Mouse (Mus musculus) spleen, postnatal 4 days (tissue): ENCODE measurements at regions not wholly inside any gene's neighbourhood (a gene's known extent, or its start where the extent isn't known, plus 50 kb on each side); places are given as distances from the start of the nearest gene placed in this dataset.
A peak's percentile ranks its signal among the peaks of the same experiment; 100 is the strongest.
"Not testable (repeated sequence)": the region's sequence is repeated elsewhere in the genome, so short reads cannot be mapped to it uniquely, and the experiment has no call there.

Experiments used
- DNase-seq, 2 experiments: peaks; one replicate each; pipeline ENCODE4 v3.0.0; 2022; ENCODE audit warnings: low spot score in 2 of 2

DNA sequence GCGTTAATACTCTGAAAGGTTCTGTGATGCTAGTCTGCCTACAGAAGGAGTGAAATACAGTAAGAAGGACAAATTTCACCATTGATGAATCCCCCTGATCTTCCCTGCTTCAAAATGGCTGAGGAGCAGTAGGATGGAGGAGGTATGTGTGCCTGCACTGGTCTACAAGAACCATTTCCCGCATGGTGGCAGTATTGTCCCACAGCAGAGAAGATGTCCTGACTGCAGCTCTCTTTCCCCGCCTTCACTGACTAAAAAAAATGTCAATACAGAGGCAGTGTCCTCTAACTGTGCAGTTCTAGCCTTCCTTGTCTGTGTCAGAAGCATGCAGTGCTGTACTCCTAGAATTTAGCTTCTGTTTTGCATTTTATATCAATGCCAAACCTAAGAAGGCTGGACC, 174.6 kb upstream of the Olfr1324 start:
- DNase-seq, result peak in 1 of 2 experiments; percentile 94

DNA sequence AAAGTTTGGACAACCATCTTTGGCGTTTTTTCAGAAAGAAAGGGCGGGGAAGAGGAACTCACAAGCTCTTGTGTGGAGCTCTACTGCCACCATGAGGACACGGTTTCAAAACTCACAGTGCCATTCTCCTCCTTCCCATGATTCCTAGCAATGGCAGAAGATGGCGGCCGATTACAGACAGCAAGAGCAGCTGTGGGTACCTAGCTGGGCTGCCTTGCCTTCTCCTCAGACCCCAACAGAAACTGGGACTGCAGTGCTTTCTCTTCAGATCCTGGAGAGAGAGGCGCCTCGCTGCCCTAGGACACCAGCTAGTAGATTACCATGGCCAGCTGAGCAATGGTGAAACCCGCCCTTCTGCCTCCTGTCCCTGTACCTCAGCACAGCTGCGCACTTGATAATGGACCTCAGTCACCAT, 174.2 kb upstream of the Olfr1324 start:
- peak in 1 of 2 experiments; percentile 70 for DNase-seq

DNA sequence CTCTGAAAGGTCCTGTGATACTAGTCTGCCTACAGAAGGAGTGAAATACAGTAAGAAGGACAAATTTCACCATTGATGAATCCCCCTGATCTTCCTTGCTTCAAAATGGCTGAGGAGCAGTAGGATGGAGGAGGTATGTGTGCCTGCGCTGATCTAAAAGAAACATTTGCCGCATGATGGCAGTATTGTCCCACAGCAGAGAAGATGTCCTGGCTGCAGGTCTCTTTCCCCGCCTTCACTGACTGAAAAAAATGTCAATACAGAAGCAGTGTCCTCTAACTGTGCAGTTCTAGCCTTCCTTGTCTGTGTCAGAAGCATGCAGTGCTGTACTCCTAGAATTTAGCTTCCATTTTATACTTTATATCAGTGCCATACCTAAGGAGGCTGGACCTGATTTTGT, 172.0 kb upstream of the Olfr1324 start:
- peak in 1 of 2 experiments; percentile 87 for DNase-seq

DNA sequence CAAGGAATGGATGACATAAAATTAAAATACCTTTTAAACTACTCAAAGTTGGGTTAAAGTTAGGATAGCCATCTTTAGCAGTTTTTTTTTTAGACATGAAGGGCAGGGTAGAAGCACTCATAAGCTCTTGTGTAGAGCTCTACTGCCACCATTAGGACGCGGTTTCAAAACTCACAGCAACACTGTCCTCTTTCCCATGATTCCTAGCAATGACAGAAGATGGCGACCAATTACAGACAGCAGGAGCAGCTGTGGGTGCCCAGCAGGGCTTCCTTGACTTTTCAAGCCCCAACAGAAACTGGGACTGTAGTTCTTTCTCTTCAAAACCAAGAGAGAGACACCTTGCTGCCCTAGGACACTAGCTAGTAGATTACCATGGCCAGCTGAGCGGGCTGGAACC, 171.5 kb upstream of the Olfr1324 start:
- DNase-seq, result peak in 1 of 2 experiments; percentile 80

DNA sequence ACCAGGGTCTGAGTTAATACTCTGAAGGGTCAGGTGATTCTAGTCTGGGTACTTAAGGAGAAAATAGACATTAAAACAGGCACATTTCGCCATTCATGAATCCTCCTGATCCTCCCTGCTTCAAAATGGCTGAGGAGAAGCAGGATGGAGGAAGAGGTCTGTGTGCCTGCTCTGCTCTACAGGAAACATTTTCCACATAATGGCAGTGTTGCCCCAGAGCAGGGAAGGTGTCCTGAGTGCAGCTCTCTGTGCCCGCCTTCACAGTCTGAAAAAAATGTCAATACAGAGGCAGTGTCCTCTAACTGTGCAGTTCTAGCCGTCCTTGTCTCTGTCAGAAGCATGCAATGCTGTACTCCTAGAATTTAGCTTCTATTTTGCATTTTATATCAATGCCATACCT, 169.3 kb upstream of the Olfr1324 start:
- not testable (repeated sequence) for DNase-seq

DNA sequence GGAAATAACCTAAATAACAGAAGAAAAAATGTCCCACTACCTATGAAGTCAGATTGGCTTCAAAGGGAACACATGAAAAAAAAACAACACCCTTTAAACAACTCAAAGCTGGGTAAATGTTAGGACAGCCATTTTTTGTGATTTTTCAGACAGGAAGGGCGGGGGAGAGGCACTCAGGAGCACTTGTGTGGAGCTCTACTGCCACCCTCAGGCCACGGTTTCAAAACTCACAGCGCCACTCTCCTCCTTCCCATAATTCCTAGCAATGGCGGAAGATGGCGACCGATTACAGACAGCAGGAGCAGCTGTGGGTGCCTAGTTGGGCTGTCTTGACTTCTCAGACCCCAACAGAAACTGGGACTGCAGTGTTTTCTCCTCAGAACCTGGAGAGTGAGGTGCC, 168.8 kb upstream of the Olfr1324 start:
- peak in 1 of 2 experiments; percentile 80 for DNase-seq

DNA sequence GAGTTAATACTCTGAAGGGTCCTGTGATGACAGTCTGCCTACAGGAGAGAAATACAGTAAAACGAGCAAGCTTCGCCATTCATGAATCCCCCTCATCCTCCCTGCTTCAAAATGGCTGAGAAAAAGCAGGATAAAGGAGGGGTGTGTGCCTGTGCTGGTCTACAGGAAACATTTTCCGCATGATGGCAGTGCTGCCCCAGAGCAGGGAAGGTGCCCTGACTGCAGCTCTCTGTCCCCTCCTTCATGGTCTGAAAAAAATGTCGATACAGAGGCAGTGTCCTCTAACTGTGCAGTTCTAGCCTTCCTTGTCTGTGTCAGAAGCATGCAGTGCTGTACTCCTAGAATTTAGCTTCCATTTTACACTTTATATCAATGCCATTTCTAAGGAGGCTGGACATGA, 166.7 kb upstream of the Olfr1324 start:
- not testable (repeated sequence) for DNase-seq

DNA sequence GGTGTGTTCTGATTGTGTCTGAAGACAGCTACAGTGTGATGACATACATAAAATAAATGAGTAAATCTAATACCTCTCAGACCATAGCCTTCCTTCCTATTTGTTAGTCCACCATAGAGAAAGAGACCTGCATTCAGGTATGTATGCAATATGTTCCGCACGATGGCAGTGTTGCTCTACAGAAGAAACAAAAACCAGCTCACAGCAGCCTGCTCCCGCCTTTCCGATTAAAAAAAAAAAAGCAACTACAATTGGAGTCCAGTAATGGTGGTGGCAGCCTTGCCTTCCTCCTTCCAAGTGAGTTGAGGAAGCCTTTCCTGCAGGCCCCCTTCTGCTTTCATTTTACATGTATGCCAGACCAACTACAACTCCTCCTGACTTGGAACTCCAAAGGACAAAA, 163.2 kb upstream of the Olfr1324 start:
- no peak for DNase-seq

DNA sequence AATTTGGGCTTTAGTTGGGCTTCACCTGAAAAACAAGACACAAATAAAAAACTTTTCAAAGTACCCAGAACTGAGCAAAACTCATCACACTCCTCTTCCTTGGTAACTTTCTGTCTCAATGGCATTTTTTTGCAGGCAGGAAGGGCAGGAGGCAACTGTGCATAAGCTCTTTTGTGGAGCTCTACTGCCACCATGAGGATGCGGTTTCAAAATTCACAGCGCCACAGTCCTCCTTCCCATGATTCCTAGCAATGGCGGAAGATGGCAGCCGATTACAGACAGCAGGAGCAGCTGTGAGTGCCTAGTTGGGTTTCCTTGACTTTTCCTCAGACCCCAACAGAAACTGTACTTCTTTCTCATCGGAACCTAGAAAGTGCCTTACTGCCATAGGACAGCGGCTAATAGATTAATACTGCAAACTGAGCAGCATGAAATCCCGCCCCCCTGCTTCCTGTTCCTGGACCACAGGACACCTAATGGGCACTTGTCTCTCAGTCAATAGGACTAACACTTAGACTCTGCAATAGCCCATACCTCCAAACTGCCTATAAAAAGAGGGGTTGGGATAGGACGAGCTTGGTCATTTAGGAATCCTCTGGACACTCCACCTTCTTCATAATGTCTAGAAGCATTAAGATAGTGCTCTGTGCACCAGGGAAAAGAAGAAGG, 162.5 kb upstream of the Olfr1324 start:
- DNase-seq, result no peak

DNA sequence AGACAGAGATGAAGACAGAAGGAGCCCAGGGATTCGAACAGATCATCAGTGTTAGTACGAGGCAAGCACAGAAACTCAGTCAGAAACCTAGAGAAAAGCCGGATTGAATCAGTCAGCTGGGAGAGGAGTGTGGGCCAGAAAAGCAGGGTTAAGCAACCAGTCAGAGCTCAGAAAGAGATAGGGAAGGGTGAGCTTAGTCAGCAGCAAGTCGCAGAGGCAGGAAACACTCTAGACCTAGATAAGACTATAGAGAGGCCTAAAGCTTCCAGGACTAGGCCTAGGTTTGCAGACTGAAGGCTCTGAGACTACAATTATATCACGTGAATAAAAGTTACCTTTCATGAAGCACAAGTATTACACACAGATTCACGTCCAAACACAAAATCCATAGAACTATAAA, 160.6 kb upstream of the Olfr1324 start:
- DNase-seq, result no peak

DNA sequence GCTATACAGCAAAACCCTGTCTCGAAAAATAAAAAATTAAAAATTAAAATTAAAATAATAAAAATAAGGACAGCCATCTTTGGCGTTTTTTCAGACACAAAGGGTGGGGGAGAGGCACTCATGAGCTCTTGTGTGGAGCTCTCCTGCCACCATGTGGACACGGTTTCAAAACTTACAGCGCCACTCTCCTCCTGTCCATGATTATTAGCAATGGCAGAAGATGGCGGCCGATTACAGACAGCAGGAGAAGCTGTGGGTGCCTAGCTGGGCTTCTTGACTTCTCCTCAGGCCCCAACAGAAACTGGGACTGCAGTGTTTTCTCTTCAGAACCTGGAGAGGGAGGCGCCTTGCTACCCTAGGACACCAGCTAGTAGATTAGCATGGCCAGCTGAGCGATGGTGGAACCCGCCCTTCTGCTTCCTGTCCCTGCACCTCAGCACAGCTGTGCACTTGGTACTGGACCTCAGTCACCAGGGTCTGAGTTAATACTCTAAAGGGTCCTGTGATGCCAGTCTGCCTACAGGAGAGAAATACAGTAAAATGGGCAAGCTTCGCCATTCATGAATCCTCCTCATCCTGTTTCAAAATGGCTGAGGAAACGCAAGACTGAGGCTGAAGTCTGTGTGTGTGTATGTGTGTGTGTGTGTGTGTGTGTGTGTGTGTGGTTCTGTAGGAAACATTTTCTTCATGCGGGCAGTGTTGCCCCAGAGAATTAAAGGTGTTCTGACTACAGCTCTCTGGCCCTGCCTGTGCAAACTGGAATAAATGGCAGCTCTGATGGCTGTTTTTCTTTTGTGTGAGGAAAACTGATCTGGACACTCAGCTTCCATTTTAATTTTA, 155.7 kb upstream of the Olfr1324 start:
- DNase-seq, result peak in 1 of 2 experiments; percentile 77

DNA sequence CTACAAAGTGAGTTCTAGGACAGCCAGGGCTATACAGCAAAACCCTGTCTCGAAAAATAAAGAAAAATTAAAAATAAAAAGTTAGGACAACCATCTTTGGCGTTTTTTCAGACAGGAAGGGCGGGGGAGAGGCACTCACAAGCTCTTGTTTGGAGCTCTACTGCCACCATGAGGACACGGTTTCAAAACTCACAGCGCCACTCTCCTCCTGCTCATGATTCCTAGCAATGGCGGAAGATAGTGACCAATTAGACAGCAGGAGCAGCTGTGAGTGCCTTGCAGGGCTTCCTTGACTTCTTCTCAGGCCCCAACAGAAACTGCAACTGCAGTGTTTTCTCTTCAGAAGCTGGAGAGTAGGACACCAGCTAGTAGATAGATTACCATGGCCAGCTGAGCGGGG, 151.9 kb upstream of the Olfr1324 start:
- peak in 1 of 2 experiments; percentile 81 for DNase-seq

DNA sequence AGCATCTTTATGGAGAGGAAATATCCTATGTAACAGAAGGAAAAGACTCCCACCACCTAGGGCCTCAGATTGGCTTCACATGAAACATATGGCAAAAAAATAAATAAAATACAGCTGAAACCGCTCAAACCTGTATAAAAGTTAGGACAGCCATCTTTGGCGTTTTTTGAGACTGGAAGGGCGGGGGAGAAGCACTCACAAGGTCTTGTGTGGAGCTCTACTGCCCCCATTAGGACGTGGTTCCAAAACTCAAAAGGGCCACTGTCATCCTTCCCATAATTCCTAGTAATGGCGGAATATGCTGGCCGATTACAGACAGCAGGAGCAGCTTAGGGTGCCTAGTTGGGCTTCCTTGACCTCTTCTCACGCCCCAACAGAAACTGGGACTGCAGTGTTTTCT, 148.5 kb upstream of the Olfr1324 start:
- DNase-seq, result peak in 1 of 2 experiments; percentile 83

DNA sequence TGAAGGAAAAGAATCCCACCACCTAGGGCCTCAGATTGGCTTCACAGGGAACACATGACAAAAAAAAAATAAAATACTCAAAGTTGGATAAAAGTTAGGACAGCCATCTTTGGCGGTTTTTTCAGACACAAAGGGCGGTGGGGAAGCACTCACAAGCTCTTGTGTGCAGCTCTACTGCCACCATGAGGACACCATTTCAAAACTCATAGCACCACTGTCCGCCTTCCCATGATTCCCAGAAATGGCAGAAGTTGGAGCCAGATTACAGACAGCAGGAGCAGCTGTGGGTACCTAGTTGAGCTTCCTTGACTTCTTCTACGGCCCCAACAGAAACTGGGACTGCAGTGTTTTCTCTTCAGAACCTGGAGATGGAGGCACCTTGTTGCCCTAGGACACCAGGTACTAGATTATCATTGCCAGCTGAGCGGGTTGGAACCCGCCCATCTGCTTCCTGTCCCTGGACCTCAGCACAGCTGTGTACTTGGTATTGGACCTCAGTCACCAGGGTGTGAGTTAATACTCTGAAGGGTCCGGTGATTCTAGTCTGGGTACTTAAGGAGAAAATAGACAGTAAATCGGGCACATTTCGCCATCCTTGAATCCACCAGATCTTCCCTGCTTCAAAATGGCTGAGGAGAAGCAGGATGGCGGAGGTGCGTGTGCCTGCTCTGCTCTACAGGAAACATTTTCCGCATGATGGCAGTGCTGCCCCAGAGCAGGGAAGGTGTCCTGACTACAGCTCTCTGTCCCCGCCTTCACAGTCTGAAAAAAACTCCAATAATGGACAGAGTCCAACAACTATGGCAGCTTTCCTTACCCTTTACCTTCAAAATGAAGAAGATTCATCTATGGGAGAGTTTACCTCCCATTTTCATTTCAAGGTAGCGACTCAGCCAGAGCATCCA, 144.1 kb upstream of the Olfr1324 start:
- peak in 1 of 2 experiments; percentile 70 for DNase-seq

DNA sequence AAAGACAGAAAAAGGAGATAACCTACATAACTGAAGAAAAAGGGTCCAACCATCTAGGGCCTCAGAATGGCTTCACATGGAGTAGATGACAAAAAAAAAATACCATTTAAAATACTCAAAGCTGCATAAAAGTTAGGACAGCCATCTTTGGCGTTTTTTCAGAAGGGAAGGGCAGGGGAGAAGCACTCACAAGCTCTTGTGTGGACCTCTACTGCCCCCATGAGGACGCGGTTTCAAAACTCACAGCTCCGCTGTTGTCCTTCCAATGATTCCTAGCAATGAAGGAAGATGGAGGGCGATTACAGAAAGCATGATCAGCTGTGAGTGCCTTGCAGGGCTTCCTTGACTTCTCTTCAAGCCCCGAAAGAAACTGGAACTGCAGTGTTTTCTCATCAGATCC, 140.8 kb upstream of the Olfr1324 start:
- peak in 1 of 2 experiments; percentile 72 for DNase-seq

DNA sequence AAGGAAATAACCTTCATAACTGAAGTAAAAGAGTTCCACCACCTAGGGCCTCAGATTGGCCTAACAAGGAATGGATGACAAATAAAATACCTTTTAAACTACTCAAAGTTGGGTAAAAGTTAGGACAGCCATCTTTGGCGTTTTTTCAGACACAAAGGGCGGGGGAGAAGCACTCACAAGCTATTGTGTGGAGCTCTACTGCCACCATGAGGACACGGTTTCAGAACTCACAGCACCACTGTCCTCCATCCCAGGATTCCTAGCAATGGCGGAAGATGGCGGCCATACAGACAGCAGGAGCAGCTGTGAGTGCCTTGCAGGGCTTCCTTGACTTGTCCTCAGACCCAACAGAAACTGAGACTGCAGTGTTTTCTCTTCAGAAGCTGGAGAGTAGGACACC, 138.0 kb upstream of the Olfr1324 start:
- DNase-seq, result peak in 1 of 2 experiments; percentile 93

DNA sequence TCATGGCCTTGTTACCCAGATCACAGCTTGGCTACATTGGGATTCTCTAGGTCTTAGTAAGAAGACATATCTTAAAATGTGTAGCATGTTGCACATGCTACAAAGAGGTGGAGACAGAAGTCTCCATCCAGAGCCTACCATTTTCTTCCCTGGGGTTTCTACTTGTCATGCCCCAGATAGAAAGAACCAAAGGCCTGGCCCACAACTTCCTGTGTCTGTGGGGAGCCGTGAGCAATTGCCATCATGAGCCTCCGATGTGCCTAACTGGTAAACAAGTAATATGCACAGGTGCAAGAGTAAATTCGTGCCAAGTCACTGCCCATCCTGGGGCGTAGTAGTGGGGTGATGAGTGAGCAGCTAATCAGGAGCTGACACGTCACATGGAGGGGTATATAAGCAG, 136.7 kb upstream of the Olfr1324 start:
- not testable (repeated sequence) for DNase-seq

DNA sequence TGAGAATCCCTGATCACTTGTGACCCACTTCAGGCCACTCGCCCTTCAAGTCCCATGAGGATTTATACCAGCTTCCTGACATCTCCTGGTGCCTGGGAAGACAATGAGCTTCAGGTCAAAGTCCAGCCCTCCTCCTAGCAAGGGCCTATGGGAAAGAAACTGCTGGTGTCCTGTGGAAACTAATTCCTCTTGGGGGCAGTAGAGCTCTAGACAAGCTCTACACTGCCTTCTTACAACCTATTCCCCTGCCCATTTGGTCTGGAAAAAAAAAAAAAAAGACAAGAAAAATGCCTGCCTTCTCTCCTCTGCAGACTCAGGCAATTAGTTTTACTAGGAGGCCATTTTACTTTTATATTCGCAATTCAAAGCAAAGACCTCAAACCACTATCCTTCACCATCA, 132.6 kb upstream of the Olfr1324 start:
- no peak for DNase-seq

DNA sequence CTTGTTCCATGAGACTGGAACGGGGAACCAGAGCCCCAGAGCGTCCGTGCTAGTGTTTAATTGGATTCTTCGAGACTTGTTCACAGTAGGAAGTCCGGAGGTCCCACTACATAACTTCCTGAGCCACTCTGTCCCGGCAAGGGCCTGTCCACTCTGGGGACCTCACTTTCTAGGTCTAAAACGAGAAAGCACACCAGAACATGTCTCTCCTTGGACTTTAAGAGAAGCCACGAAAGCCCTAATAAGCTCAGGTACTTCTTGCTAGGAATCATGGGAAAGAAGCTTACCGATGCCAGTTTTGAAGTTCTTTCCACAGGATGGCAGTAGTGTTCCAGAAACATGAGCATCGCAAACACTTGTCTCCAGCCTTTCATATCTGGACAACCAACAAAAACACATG, 122.0 kb upstream of the Olfr1324 start:
- DNase-seq, result no peak

DNA sequence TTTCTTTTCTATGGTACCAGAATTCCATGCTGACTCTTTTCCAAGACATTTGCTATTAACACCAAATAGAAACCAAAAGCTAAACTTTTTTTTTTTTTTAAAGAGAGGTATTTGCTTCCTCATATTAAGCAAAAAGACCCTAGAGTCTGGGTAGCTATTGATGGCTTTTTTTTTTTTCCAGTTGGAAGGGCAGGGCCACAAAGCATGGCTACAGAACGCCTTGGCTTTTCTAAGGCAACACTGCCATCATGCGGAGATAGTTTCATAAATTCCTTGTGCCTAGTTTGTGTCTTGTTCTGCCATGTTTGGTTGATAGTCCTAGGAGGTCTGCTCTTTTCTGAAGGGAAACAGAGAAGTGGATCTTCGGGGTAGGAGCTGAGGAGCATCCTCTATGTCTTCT, 121.4 kb upstream of the Olfr1324 start:
- DNase-seq, result peak in 1 of 2 experiments; percentile 73

DNA sequence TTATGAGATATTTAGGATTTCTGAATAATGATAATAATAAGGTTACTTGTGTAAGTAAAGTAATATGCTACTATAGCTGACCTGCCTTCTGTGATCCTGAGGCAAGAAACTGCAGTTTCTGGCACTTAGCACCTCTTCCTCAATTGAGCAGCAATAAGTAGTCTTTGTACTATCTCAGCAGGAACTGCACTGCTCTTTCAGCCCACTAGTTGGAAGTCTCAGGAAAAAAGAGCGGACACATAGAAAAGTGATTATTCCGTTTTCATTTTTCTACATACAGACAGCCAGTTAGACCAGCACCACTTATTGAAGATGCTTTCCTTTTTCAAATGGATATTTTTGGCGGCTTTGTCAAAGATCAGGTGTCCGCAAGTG, 109.5 kb upstream of the Olfr1324 start:
- DNase-seq, result not testable (repeated sequence)
